Mouse (Mus musculus): ENCODE measurements around the gene Ppm1h. TPM values are rescaled to one million over a fixed set of nuclear protein-coding genes. Genes with fewer than 3 reads are reported as not detected.

Ppm1h gene
- polyA plus RNA-seq, 1 experiment from 2014 or later, result 6.5 TPM

- 60% methylated on average over 17 of the region's 17 CpGs for WGBS
- no peaks in the 10 kb centered on the region for H3K27me3 ChIP-seq
- no peak overlapping the region for H3K4me2 ChIP-seq
- no peak overlapping the region for H3K27ac ChIP-seq
- ATAC-seq, result no peak
- no peak overlapping the region for H3K4me3 ChIP-seq
- no peaks in the 10 kb centered on the region for H3K4me1 ChIP-seq
- H3K9ac ChIP-seq, result no peak overlapping the region
- H3K36me3 ChIP-seq (ENCODE audit: poor library complexity, severe bottlenecking), result peaks cover 63% of the 10 kb centered on the region
- no peaks in the 10 kb centered on the region for H3K9me3 ChIP-seq (replicated peaks)
Measured at GRCm38 (mm10) chr10:122994402-122995107, 316.0 kb downstream of the Ppm1h start.

MicroRNAs encoded within 50 kb of the gene (microRNA counts, 519-probe panel; counts per million panel counts)
- 6,160 counts per million, percentile 96 among the panel's probes with 10 or more counts for microRNA mmu-let-7i

Small RNAs within 50 kb of the gene (microRNA-seq; reads per million reads assigned to microRNA genes)
- gene Mir6412 (not detected), gene Mir8104 (not detected), gene Mirlet7i (36,773 reads per million, percentile 99 among the genes with 10 or more reads in this experiment)

Other genes starting within 250 kb of the Ppm1h start
- gene Avpr1a, start 230.3 kb upstream of the Ppm1h start, polyA plus RNA-seq (2015; fragmentation: Nextera tagmentation; extraction: Ambion mirVana), result 0.26 and 0.57 TPM in 2 replicates